Mouse (Mus musculus) liver, postnatal 0 days (tissue): ENCODE results near the gene Katna1. TPM values are rescaled to one million over a fixed set of nuclear protein-coding genes. Genes with fewer than 3 reads are reported as not detected.
"Not testable (repeated sequence)": the region's sequence is repeated elsewhere in the genome, so short reads cannot be mapped to it uniquely, and the experiment has no call there.

ENCODE experiments used
- ATAC-seq: fragments of 200-750 bp; cut with Nextera tagmentation; 2 replicates; pipeline ENCODE4 v1.8.0; 2017; ENCODE audit warnings: mild to moderate bottlenecking, moderate library complexity
- DNase-seq: peaks from one replicate; pipeline ENCODE4 v3.0.0-alpha.2; 2016
- H3K27ac ChIP-seq: fragments of 300-500 bp; sonication (generic); 2 replicates; pipeline ENCODE4 v1.5.1; 2014; ENCODE audit warnings: antibody characterized with exemption, moderate library complexity, mild to moderate bottlenecking, low read depth
- H3K27me3 ChIP-seq: fragments of 300-500 bp; sonication (generic); 2 replicates; pipeline ENCODE4 v1.6.1; 2014; ENCODE audit warnings: low read length, control low read depth, mixed read lengths; ENCODE audit not compliant: insufficient read depth
- H3K36me3 ChIP-seq: fragments of 300-500 bp; sonication (generic); replicated peaks from 2 replicates; pipeline ENCODE4 v1.6.1; 2014; ENCODE audit warnings: mild to moderate bottlenecking, control low read depth, low read length, moderate library complexity, mixed read lengths; ENCODE audit not compliant: insufficient read depth
- H3K4me1 ChIP-seq: fragments of 300-500 bp; sonication (generic); 2 replicates; pipeline ENCODE4 v1.6.1; 2014; ENCODE audit warnings: antibody characterized with exemption, mild to moderate bottlenecking, control low read depth; ENCODE audit not compliant: insufficient read depth
- H3K4me2 ChIP-seq: fragments of 300-500 bp; sonication (generic); 2 replicates; pipeline ENCODE4 v1.6.1; 2014; ENCODE audit warnings: low read depth, mild to moderate bottlenecking, low read length, moderate library complexity, mixed read lengths
- H3K4me3 ChIP-seq: fragments of 300-500 bp; sonication (generic); 2 replicates; pipeline ENCODE4 v1.5.1; 2014; ENCODE audit warnings: low read depth, low read length
- H3K9ac ChIP-seq: fragments of 300-500 bp; sonication (generic); replicated peaks from 2 replicates; pipeline ENCODE4 v1.6.1; 2014; ENCODE audit warnings: mild to moderate bottlenecking, moderate library complexity
- H3K9me3 ChIP-seq: fragments of 300-500 bp; sonication (generic); 2 replicates; pipeline ENCODE4 v1.6.1; 2016; ENCODE audit warnings: mild to moderate bottlenecking, control low read depth, low read length, mixed read lengths
- CTCF ChIP-seq: sonication (generic); IDR thresholded peaks from 2 replicates; pipeline ENCODE4 v1.5.1; 2016; ENCODE audit warnings: antibody characterized with exemption, low read depth
- EP300 ChIP-seq: IDR thresholded peaks from 2 replicates; pipeline ENCODE4 v1.6.1; 2016; ENCODE audit warnings: antibody characterized with exemption, low read depth, mild to moderate bottlenecking
- WGBS: fragments of 180-500 bp; shearing (Covaris S2); extraction: QIAGEN DNeasy Blood & Tissue Kit; methylation state at CpG from one replicate; pipeline ENCODE4 v1.1.7; 2014; ENCODE audit not compliant: insufficient replicate concordance; 5-methylcytosine and 5-hydroxymethylcytosine counted together
- polyA plus RNA-seq: library from polyadenylated mRNA; unstranded; fragments of >200 nt; fragmentation: Nextera tagmentation; extraction: Ambion mirVana; gene quantifications from 2 replicates; pipeline ENCODE4 v1.2.1, GENCODE M21; 2015

The Katna1 gene
- polyA plus RNA-seq, 1 experiment from 2014 or later: 20.1 TPM

DNA sequence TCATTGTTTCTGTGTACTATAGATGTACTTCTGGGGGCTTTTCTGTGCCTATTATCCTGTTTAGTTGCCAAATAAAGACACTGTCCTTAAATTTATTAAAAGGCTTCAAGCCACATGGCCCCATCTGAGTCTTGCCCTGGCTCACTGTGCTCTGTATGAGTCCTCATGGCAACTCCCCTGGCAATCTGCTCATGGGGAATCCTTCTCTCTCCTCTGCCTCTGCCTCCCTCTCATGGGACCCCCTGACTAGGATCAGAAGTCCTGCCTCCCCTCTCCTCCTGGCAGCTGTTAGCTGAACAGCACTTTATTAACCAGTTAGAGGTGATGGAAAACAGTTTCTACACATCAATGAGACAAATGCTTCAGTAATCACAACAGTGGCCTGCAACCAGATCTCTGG lies 5.8 kb downstream of the Katna1 start:
- no peaks in the 10 kb centered on the region for H3K27me3 ChIP-seq
- H3K27ac ChIP-seq: no peak overlapping the region
- no peak for ATAC-seq
- no peak overlapping the region for H3K9ac ChIP-seq
- DNase-seq: no peak
- no peak for TF ChIP-seq EP300
- TF ChIP-seq CTCF: no peak
- H3K4me1 ChIP-seq: peaks cover 3% of the 10 kb centered on the region
- H3K9me3 ChIP-seq: no peaks in the 10 kb centered on the region
- H3K4me2 ChIP-seq: no peak overlapping the region
- no peak overlapping the region for H3K4me3 ChIP-seq
- no peaks in the 10 kb centered on the region for H3K36me3 ChIP-seq

DNA sequence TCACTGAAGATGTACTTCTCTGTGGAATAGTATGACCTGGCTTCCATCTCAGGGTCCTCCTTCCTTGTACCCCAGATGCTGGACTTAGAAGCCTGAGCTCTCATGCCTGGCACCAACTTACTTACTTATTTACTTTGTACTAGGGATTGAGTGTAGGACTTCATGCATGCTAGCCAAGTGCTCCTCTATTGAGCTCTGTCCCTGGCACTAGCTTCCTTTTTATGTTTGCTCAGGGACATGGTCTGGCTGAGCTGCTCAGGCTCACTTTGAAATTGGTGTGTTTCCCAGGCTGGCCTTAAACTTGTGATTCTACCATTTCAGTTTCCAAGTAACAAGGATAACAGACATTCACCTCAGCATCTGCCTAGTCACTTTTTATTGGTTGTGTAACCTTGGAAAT lies 11.3 kb downstream of the Katna1 start:
- Histone ChIP-seq H3K4me3 (no peak overlapping the region), H3K9ac (no peak overlapping the region), H3K27ac (no peak overlapping the region), H3K4me1 (peaks cover 6% of the 10 kb centered on the region), H3K36me3 (0 out of 2 replicates have a peak, but pooled peaks cover 2% of the 10 kb centered on the region), H3K4me2 (no peak overlapping the region), H3K27me3 (no peaks in the 10 kb centered on the region), H3K9me3 (no peaks in the 10 kb centered on the region)
- peak; percentile 35; the same call in 1 of the 2 replicates for ATAC-seq
- no peak for DNase-seq
- TF ChIP-seq CTCF: no peak

DNA sequence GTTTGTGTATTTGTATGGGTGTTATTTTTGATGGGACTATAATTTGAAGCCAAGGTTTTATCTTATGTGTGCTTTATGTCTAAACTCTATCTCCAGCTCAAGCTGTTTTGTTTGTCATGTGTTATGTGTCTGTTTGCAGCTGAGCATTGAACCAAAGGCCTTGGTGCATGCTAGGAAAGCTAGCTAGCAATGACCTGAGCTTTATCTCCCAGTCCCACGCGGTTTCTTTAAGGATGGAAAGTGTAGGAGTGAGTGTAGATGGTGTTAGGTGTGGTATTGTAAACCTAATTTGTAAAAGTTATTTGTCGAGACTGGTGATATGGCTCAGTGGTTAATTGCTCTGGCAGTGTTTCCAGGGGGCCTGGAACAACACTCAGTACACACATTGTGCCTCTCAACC lies 12.1 kb downstream of the Katna1 start:
- Histone ChIP-seq H3K4me3 (no peak overlapping the region), H3K4me2 (no peak overlapping the region), H3K9ac (no peak overlapping the region), H3K36me3 (peaks cover 5% of the 10 kb centered on the region; the same call in 1 of the 2 replicates), H3K9me3 (no peaks in the 10 kb centered on the region), H3K4me1 (peaks cover 6% of the 10 kb centered on the region), H3K27me3 (no peaks in the 10 kb centered on the region), H3K27ac (no peak overlapping the region)
- ATAC-seq (no peak), DNase-seq (no peak)
- TF ChIP-seq EP300 (no peak), CTCF (no peak)
- 54% methylated on average over 3 of the region's 3 CpGs for WGBS

DNA sequence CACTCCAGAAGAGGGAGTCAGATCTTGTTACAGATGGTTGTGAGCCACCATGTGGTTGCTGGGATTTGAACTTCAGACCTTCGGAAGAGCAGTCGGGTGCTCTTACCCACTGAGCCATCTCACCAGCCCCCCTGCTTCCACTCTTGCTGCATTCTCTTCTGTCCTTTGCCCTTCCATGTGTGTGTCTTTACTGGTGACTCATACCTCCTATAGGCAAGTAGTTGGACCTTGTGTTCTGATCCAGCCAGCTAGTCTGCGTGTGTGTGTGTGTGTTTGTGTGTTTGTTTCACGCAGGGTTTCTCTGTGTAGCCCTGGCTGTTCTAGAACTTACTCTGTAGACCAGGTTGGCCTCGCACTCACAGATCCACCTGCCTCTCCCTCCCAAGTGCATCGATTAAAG lies 19.7 kb downstream of the Katna1 start:
- H3K27me3 ChIP-seq, ATAC-seq, H3K9me3 ChIP-seq, H3K27ac ChIP-seq, H3K4me3 ChIP-seq, H3K4me2 ChIP-seq, H3K4me1 ChIP-seq, DNase-seq, H3K9ac ChIP-seq: not testable (repeated sequence)
- H3K36me3 ChIP-seq: peaks cover 36% of the 10 kb centered on the region
- WGBS: 78% methylated on average over 6 of the region's 6 CpGs

DNA sequence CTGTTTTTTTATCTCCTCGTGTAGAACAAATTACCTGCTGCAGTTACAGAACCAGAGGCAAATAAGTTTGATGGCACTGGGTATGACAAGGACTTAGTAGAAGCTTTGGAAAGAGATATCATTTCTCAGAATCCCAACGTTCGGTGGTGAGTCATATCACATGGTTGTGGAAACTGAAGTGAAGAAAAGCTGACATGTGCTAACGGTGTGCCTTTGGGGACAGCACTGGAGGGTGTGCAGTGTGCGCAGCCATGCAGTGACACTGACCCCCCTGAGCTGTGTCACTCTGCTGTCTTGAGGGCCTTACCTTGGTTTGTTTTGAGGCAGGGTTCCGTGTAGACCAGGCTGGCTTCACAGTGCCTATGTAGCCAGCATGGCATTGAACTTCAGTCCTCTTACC lies 23.0 kb downstream of the Katna1 start:
- Histone ChIP-seq H3K9me3 (no peaks in the 10 kb centered on the region), H3K27me3 (no peaks in the 10 kb centered on the region), H3K27ac (no peak overlapping the region), H3K36me3 (peaks cover 43% of the 10 kb centered on the region), H3K9ac (no peak overlapping the region), H3K4me1 (no peaks in the 10 kb centered on the region), H3K4me2 (no peak overlapping the region), H3K4me3 (no peak overlapping the region)
- DNase-seq: no peak
- WGBS: 80% methylated on average over 6 of the region's 6 CpGs
- TF ChIP-seq CTCF (no peak), EP300 (no peak)
- no peak for ATAC-seq

DNA sequence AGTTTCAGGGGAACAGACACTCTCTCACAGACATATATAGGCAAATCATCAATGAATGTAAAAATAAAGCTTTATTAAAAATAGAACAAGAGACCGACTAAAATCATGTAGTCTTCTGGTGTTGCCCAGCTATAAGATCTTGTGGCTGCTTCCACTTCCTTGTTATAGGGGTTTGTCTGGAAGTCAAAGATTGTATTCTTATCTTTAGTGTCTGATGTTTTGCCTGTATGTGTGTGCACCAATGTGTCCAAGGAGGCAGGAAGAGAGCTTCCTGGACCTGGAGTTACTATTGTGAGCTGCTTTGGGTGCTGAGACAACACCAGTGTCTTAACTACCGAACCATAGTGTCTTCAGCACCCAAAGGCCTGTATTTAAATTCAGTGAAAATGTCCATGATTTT lies 31.7 kb downstream of the Katna1 start:
- Histone ChIP-seq H3K9ac (no peak overlapping the region), H3K9me3 (no peaks in the 10 kb centered on the region), H3K27me3 (no peaks in the 10 kb centered on the region), H3K27ac (no peak overlapping the region), H3K4me1 (no peaks in the 10 kb centered on the region), H3K4me3 (no peak overlapping the region), H3K36me3 (peaks cover 44% of the 10 kb centered on the region), H3K4me2 (no peak overlapping the region)
- ATAC-seq (no peak), DNase-seq (no peak)
- TF ChIP-seq EP300: no peak
- no peak for TF ChIP-seq CTCF
- WGBS: 60% methylated on average over 2 of the region's 2 CpGs

DNA sequence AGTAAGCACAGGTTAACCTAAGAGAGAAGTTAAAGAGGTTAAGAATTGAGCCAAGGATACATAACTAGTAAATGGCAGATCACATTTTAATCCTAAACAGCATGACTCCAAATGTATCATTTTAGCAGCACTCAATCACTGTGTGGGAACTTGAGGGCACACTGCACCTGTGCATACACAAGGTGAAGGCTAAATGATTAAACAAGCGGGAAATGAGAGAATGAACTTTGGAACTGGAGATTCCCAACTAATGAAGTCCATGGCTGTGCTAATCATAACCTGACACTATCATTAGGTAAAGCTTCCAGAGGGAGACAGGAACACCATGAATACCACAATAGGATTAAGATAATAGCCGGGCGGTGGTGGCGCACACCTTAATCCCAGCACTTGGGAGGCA lies 46.5 kb downstream of the Katna1 start:
- Histone ChIP-seq H3K9me3 (no peaks in the 10 kb centered on the region), H3K4me1 (no peaks in the 10 kb centered on the region), H3K27ac (peak overlapping the region; percentile 30; the same call in 1 of the 2 replicates), H3K27me3 (no peaks in the 10 kb centered on the region), H3K9ac (no peak overlapping the region), H3K4me2 (no peak overlapping the region), H3K36me3 (peaks cover 59% of the 10 kb centered on the region), H3K4me3 (no peak overlapping the region)
- DNase-seq (no peak), ATAC-seq (peak; percentile 71)
- 86% methylated on average over 4 of the region's 4 CpGs for WGBS
- TF ChIP-seq EP300 (no peak), CTCF (no peak)
